Mouse (Mus musculus): ENCODE measurements around the gene Prtg. TPM values are rescaled to one million over a fixed set of nuclear protein-coding genes. Genes with fewer than 3 reads are reported as not detected.

Gene Prtg
- total RNA-seq, 2 experiments from 2014 or later: 1.5 to 1.8 TPM

- no peak overlapping the region for H3K4me3 ChIP-seq
- TF ChIP-seq CTCF (IDR thresholded peaks at IDR 0.05): no peak
- no peak for DNase-seq (ENCODE audit: extremely low spot score in 1 of 2, low spot score in 2 of 2)
- intact Hi-C loops (cut with DNase I): no loop called here
- H3K27ac ChIP-seq: no peak overlapping the region
Observed at GRCm38 (mm10) chr9:72812594-72813570, 6.2 kb downstream of the Prtg start.

GRCm38 (mm10) chr9:72825511-72825910 is 18.8 kb downstream of the Prtg start:
- no peak for DNase-seq (ENCODE audit: extremely low spot score in 1 of 2, low spot score in 2 of 2)
- Histone ChIP-seq H3K27ac (no peak overlapping the region), H3K4me3 (no peak overlapping the region)
- intact Hi-C loops (cut with DNase I): no loop called here
- no peak for TF ChIP-seq CTCF (IDR thresholded peaks at IDR 0.05)

GRCm38 (mm10) chr9:72825976-72826375 is 19.3 kb downstream of the Prtg start:
- TF ChIP-seq CTCF (IDR thresholded peaks at IDR 0.05): no peak
- intact Hi-C loops (cut with DNase I): no loop called here
- no peak for DNase-seq (ENCODE audit: extremely low spot score in 1 of 2, low spot score in 2 of 2)
- H3K27ac ChIP-seq: no peak overlapping the region
- no peak overlapping the region for H3K4me3 ChIP-seq

GRCm38 (mm10) chr9:72828616-72829257 is 22.1 kb downstream of the Prtg start:
- DNase-seq (ENCODE audit: extremely low spot score in 1 of 2, low spot score in 2 of 2): no peak
- Histone ChIP-seq H3K4me3 (no peak overlapping the region), H3K27ac (no peak overlapping the region)
- no peak for TF ChIP-seq CTCF (IDR thresholded peaks at IDR 0.05)
- intact Hi-C loops (cut with DNase I): no loop called here

- intact Hi-C loops (cut with DNase I): no loop called here
- H3K4me3 ChIP-seq: no peak overlapping the region
- no peak for TF ChIP-seq CTCF (IDR thresholded peaks at IDR 0.05)
Observed at GRCm38 (mm10) chr9:72833992-72834696, 27.5 kb downstream of the Prtg start.

GRCm38 (mm10) chr9:72835007-72835406 is 28.3 kb downstream of the Prtg start:
- no peak overlapping the region for H3K4me3 ChIP-seq
- intact Hi-C loops (cut with DNase I): no loop called here
- no peak for DNase-seq (ENCODE audit: extremely low spot score in 1 of 2, low spot score in 2 of 2)
- no peak for TF ChIP-seq CTCF (IDR thresholded peaks at IDR 0.05)
- no peak overlapping the region for H3K27ac ChIP-seq

More at GRCm38 (mm10) chr9:72833992-72834696, 27.5 kb downstream of the Prtg start:
- DNase-seq (ENCODE audit: extremely low spot score in 1 of 2, low spot score in 2 of 2): no peak
- no peak overlapping the region for H3K27ac ChIP-seq

GRCm38 (mm10) chr9:72836708-72837495 is 30.2 kb downstream of the Prtg start:
- H3K27ac ChIP-seq: no peak overlapping the region
- no peak for TF ChIP-seq CTCF (IDR thresholded peaks at IDR 0.05)
- intact Hi-C loops (cut with DNase I): no loop called here
- no peak overlapping the region for H3K4me3 ChIP-seq
- no peak for DNase-seq (ENCODE audit: extremely low spot score in 1 of 2, low spot score in 2 of 2)

- TF ChIP-seq CTCF (IDR thresholded peaks at IDR 0.05): no peak
- intact Hi-C loops (cut with DNase I): no loop called here
- Histone ChIP-seq H3K4me3 (no peak overlapping the region), H3K27ac (no peak overlapping the region)
- no peak for DNase-seq (ENCODE audit: extremely low spot score in 1 of 2, low spot score in 2 of 2)
Observed at GRCm38 (mm10) chr9:72837598-72838160, 31.0 kb downstream of the Prtg start.

- intact Hi-C loops (cut with DNase I): no loop called here
- DNase-seq (ENCODE audit: extremely low spot score in 1 of 2, low spot score in 2 of 2): no peak
- no peak overlapping the region for H3K27ac ChIP-seq
- TF ChIP-seq CTCF (IDR thresholded peaks at IDR 0.05): no peak
- H3K4me3 ChIP-seq: no peak overlapping the region
Observed at GRCm38 (mm10) chr9:72838256-72838655, 31.6 kb downstream of the Prtg start.

- no peak overlapping the region for H3K27ac ChIP-seq
- no peak for DNase-seq (ENCODE audit: extremely low spot score in 1 of 2, low spot score in 2 of 2)
- no peak for TF ChIP-seq CTCF (IDR thresholded peaks at IDR 0.05)
- intact Hi-C loops (cut with DNase I): no loop called here
- H3K4me3 ChIP-seq: no peak overlapping the region
Observed at GRCm38 (mm10) chr9:72839346-72839990, 32.8 kb downstream of the Prtg start.
